Mouse (Mus musculus) neural tube, embryonic 13.5 days (tissue): ENCODE measurements around the gene Hmgcl. TPM values are rescaled to one million over a fixed set of nuclear protein-coding genes. Genes with fewer than 3 reads are reported as not detected.

Source experiments
- ATAC-seq: fragments of 200-750 bp; cut with Nextera tagmentation; 2 replicates; pipeline ENCODE4 v1.8.0; 2017; ENCODE audit warnings: low read depth, mild to moderate bottlenecking, moderate TSS enrichment, moderate library complexity
- H3K27ac ChIP-seq: fragments of 300-500 bp; sonication (generic); replicated peaks from 2 replicates; pipeline ENCODE4 v1.5.1; 2015; ENCODE audit warnings: moderate library complexity, mild to moderate bottlenecking, inconsistent platforms
- H3K27me3 ChIP-seq: fragments of 300-500 bp; sonication (generic); 2 replicates; pipeline ENCODE4 v1.6.1; 2015; ENCODE audit warnings: mild to moderate bottlenecking, inconsistent platforms
- H3K36me3 ChIP-seq: fragments of 300-500 bp; sonication (generic); 2 replicates; pipeline ENCODE4 v1.6.1; 2015; ENCODE audit warnings: mild to moderate bottlenecking, inconsistent platforms
- H3K4me1 ChIP-seq: fragments of 300-500 bp; sonication (generic); replicated peaks from 2 replicates; pipeline ENCODE4 v1.6.1; 2015; ENCODE audit warnings: inconsistent platforms
- H3K4me2 ChIP-seq: fragments of 300-500 bp; sonication (generic); 2 replicates; pipeline ENCODE4 v1.6.1; 2015; ENCODE audit warnings: inconsistent platforms, mild to moderate bottlenecking, moderate library complexity
- H3K4me3 ChIP-seq: fragments of 300-500 bp; sonication (generic); 2 replicates; pipeline ENCODE4 v1.5.1; 2015; ENCODE audit warnings: mild to moderate bottlenecking, inconsistent platforms
- H3K9ac ChIP-seq: fragments of 300-500 bp; sonication (generic); 2 replicates; pipeline ENCODE4 v1.6.1; 2015; ENCODE audit warnings: moderate library complexity, mild to moderate bottlenecking, inconsistent platforms
- H3K9me3 ChIP-seq: fragments of 300-500 bp; sonication (generic); 2 replicates; pipeline ENCODE4 v1.6.1; 2016; ENCODE audit warnings: inconsistent platforms
- WGBS: fragments of 180-500 bp; shearing (Covaris S2); methylation state at CpG from one replicate; pipeline ENCODE4 v1.1.7; 2015; 5-methylcytosine and 5-hydroxymethylcytosine counted together
- polyA plus RNA-seq: library from polyadenylated mRNA; unstranded; fragments of >200 nt; fragmentation: Nextera tagmentation; extraction: Ambion mirVana; gene quantifications from 2 replicates; pipeline ENCODE4 v1.2.1, GENCODE M21; 2015

The Hmgcl gene
- polyA plus RNA-seq, 1 experiment from 2014 or later: 59.6 TPM

DNA sequence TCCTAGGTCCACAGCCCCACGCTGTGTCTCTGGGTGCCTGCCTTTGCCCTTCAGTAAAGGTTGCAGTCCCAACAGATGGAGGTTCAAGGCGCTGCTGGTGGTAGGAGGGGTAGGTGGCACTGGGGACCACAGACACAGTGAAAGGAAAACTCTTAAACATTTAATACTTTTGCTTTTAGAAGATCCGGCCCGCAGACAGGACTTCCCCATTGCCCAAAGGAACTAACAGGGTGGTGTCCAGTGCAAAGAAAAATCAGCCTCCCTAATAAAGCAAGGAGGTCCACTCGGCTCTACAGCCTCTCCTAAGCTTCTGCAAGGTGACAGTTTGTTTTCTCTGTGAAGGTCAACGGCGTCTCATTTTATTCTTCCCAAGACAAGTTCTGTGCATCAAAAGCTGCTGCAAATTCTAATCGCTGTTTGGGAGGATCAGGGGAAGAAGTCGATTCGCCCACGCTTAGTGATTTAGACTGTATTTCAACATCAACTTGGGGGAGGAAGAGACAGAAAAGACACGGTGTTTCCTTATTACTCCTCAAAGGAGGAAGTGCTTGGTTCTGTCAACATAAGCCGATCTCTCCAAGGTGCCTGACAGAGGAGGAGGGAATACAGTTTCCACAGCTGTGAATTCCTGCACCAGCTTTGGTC, 27.5 kb upstream of the Hmgcl start:
- Histone ChIP-seq H3K4me1 (peaks cover 19% of the 10 kb centered on the region), H3K4me3 (no peak overlapping the region), H3K27ac (no peak overlapping the region), H3K4me2 (no peak overlapping the region), H3K36me3 (peaks cover 10% of the 10 kb centered on the region; the same call in 1 of the 2 replicates), H3K27me3 (no peaks in the 10 kb centered on the region), H3K9me3 (no peaks in the 10 kb centered on the region), H3K9ac (no peak overlapping the region)
- ATAC-seq: no peak
- WGBS: 89% methylated on average over 13 of the region's 13 CpGs

DNA sequence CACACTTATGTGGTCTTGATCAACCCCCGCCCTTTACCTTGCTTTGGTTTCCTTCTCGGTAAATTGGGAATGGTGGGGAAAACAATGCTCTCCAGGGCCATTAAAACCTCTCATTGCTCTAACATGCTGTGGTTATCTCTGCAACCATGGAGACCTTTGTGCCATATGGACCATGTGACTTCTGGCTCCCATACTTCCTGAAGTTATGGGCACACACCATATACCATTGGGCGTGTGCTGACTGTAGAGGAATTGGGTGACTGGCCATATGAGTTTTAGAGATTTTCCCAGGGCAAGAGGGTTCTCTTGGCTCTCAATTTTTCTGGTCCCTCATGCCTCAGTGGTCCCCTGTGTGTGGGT, 27.0 kb upstream of the Hmgcl start:
- Histone ChIP-seq H3K4me2 (no peak overlapping the region), H3K36me3 (peaks cover 10% of the 10 kb centered on the region; the same call in 1 of the 2 replicates), H3K9me3 (no peaks in the 10 kb centered on the region), H3K27me3 (no peaks in the 10 kb centered on the region), H3K27ac (no peak overlapping the region), H3K9ac (no peak overlapping the region), H3K4me1 (peaks cover 19% of the 10 kb centered on the region), H3K4me3 (no peak overlapping the region)
- ATAC-seq: no peak
- WGBS: 89% methylated on average over 3 of the region's 3 CpGs

DNA sequence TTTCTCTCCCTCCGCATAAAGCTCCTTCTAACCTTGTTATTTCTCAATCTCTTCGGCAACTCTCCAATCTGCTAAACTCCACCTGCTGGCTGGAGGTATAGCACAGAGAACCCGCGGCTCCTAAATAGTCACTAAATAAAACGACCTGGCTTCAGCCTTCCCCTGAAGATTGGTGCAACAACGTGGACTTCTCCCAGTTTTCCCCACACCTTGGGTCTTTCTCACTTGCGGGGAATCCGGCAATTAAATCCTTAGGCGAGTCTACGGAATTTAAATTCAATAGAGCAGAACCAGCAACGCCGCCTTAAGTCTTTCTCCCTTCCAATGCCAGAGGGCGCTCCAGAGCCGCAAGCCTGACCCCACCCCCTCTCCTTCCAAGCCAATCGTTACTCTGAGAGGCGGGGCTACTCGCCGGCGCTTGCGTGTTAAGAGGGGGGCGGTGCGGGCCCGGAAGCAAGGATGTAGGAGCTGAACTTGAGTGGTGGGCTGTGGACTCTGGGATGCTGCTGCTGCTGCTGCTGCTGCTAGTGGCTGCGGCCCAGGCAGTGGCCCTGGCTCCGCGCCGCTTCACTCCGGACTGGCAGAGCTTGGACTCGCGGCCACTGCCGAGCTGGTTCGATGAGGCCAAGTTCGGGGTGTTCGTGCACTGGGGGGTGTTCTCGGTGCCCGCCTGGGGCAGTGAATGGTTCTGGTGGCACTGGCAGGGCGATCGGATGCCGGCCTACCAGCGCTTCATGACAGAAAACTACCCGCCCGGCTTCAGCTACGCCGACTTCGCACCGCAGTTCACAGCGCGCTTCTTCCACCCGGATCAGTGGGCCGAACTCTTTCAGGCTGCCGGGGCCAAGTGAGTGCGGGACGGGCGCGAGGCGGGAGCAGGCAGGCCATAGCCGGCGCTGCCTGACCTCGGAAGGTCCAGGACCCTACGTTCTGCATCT, 25.7 kb upstream of the Hmgcl start, which contains the start of gene Fuca1:
Fuca1 (plus strand) TSS at position 432 of the 938 bp plus-strand sequence.
- Histone ChIP-seq H3K4me3 (peak within 1 kb of the TSS; percentile 61), H3K4me1 (peaks cover 19% of the 10 kb centered on the region), H3K4me2 (peak within 1 kb of the TSS; percentile 87), H3K9me3 (no peaks in the 10 kb centered on the region), H3K27ac (peak within 1 kb of the TSS; percentile 84), H3K27me3 (no peaks in the 10 kb centered on the region), H3K9ac (peak within 1 kb of the TSS; percentile 79), H3K36me3 (peaks cover 18% of the 10 kb centered on the region)
- 2% methylated on average over 60 of the region's 60 CpGs for WGBS
- ATAC-seq: peak; percentile 98

DNA sequence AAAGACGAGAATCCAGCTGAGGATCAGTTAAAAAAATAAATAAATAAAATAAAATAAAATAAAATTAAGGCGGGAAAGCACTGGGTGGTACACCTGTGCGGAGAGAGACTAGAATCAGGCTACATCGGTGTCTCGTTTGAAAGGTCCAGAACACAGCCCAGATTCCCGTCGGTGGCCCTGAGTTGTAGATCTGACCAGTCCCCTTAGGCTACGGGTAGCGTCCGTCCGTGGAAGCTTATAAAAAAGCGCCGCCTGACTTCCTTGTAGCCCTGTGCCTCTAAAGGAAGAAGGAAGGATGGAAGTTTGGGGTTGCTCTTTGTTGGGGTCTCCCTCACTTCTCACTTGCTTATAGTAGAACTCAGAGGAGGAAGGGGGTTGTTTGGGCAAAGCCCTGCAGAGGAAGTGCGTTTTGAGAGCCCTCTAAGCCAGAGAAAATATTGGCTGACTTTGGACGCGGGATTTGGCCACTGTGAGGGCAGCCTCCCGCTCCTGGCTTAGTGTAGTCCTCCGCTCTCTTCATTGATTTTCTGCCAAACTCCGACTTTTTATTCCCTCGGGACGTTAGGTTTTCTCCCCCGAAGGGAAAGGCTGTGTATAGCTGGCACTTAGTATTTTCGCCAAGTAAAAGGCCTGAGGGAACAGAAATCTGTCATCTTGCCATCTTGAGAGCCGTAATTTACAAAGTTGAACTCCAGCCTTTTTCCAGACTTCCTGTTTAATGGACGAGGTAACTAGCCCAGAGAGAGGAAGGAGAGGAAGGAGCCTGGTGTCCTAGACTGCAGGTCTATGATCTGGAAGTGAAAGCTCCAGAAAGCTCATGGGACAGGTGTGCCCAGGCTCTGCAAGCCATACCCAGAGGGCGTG, 24.8 kb upstream of the Hmgcl start:
- Histone ChIP-seq H3K4me2 (peak overlapping the region; percentile 87), H3K27ac (peak overlapping the region; percentile 84), H3K9me3 (no peaks in the 10 kb centered on the region), H3K4me3 (peak overlapping the region; percentile 61), H3K36me3 (peaks cover 28% of the 10 kb centered on the region), H3K9ac (peak overlapping the region; percentile 79), H3K4me1 (peaks cover 19% of the 10 kb centered on the region), H3K27me3 (no peaks in the 10 kb centered on the region)
- ATAC-seq: peak; percentile 54
- 7% methylated on average over 26 of the region's 26 CpGs for WGBS

DNA sequence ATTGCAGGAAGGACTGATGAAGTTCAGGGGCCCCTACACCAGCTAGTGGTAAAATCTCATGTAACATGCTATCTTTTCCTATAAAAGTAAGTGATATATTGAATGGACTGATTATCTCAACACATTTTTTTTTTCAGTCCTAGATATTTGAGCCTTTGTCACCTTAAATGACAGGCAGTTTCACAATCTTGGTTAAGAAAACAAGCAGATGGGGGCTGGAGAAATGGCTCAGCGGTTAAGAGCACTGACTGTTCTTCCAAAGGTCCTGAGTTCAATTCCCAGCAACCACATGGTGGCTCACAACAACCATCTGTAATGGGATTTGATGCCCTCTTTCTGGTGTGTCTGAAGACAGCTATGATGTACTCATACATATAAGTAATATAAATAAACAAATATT, 24.1 kb upstream of the Hmgcl start:
- Histone ChIP-seq H3K27me3 (no peaks in the 10 kb centered on the region), H3K9ac (peak overlapping the region; percentile 79), H3K27ac (no peak overlapping the region), H3K4me3 (peak overlapping the region; percentile 61), H3K36me3 (peaks cover 33% of the 10 kb centered on the region), H3K4me1 (peaks cover 19% of the 10 kb centered on the region), H3K4me2 (peak overlapping the region; percentile 87), H3K9me3 (no peaks in the 10 kb centered on the region)
- no peak for ATAC-seq
- 93% methylated on average over 1 of the region's 1 CpGs for WGBS

DNA sequence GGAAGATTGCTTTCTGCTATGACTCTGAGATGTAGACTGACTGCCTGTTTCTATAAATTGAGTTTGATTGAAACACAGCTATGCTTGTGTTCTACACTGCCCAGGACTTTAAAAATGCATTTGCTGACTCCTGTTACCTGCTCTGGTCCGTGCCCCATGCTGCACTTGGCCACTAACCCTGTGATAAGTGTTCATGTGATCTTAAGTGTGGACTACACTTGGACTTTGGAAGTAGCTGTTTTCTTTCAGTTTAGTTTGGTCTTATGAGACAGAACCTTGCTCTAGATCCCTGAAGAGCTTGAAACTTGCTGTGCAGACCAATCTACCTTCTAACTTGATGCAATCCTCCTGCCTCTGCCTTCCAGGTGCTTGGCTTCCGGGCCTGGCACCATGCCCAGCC, 21.8 kb upstream of the Hmgcl start:
- Histone ChIP-seq H3K4me1 (peaks cover 19% of the 10 kb centered on the region), H3K4me2 (no peak overlapping the region), H3K27ac (no peak overlapping the region), H3K27me3 (no peaks in the 10 kb centered on the region), H3K9ac (no peak overlapping the region), H3K36me3 (peaks cover 33% of the 10 kb centered on the region), H3K4me3 (no peak overlapping the region), H3K9me3 (no peaks in the 10 kb centered on the region)
- WGBS: 92% methylated on average over 2 of the region's 2 CpGs
- ATAC-seq: no peak

DNA sequence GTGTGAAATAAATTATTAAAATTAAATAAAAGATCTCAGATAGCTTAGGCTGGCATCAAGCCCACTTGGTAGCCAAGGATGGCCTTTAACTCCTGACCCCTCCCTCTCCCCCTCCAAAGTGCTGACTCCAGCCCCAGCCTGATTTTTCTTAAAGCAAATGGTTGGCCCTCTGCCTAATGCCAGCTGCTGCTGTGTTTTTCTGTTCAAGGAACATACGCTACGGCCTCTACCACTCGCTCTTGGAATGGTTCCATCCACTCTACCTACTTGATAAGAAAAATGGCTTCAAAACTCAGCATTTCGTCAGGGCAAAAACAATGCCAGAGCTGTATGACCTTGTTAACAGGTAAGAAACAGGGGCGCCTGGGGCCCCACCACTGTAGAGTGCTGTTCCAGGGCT, 20.9 kb upstream of the Hmgcl start:
- peaks cover 19% of the 10 kb centered on the region for H3K4me1 ChIP-seq
- no peaks in the 10 kb centered on the region for H3K9me3 ChIP-seq
- no peaks in the 10 kb centered on the region for H3K27me3 ChIP-seq
- WGBS: 90% methylated on average over 5 of the region's 5 CpGs
- H3K36me3 ChIP-seq: peaks cover 35% of the 10 kb centered on the region
- no peak for ATAC-seq
- H3K9ac ChIP-seq: no peak overlapping the region
- H3K4me3 ChIP-seq: no peak overlapping the region
- H3K27ac ChIP-seq: no peak overlapping the region
- H3K4me2 ChIP-seq: no peak overlapping the region

DNA sequence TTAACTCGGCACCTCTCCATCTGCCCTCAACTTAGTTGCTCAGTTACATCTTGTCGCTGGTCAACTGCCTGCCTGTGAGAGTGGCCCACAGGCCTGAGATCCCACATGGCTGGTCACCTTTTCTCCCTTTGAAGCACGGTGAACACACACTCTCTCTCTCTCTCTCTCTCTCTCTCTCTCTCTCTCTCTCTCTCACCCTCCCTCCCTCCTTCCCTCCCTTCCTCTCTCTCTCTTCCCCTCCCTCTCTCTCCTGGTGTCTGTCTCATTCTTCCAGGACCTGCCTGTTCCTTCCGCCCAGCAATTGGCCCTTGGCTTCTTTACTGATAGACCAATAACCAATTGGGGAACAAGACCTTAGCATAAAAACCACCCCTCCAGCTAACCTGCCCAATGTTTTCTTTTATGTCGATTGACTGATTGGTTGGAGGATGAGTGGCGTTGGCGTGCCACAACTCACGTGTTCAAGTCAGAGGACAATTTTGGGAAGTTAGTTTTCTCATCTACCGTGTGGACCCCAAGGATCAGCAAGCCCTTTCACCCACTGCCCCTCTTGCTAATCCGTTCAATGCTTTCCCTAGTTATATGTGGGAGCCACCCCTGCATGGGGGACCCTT, 19.9 kb upstream of the Hmgcl start:
- no peak overlapping the region for H3K27ac ChIP-seq
- H3K36me3 ChIP-seq: peaks cover 45% of the 10 kb centered on the region
- H3K4me2 ChIP-seq: no peak overlapping the region
- H3K4me3 ChIP-seq: no peak overlapping the region
- H3K9me3 ChIP-seq: no peaks in the 10 kb centered on the region
- ATAC-seq: no peak
- 90% methylated on average over 10 of the region's 10 CpGs for WGBS
- peaks cover 18% of the 10 kb centered on the region for H3K4me1 ChIP-seq
- no peak overlapping the region for H3K9ac ChIP-seq
- H3K27me3 ChIP-seq: no peaks in the 10 kb centered on the region

DNA sequence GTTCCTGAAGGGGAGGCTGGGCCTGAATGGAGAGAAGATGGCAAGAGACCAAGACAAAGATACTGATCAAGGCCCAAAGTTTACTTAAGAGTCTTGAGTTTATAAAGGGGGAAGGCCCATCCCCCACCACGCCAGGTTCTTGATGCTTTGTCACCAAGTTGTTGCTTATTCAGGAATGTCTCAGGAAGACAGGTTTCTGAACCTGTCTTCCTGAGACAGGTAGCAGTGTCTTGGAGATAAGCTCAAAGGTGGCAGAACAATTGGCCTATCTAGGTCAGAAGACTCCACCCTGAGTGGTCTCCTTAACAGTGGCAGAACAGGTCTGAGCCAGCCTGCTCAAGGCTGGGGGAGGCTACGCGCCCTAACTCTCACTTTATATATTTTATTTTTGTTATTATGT, 19.4 kb upstream of the Hmgcl start:
- peaks cover 12% of the 10 kb centered on the region for H3K4me1 ChIP-seq
- H3K36me3 ChIP-seq: peaks cover 48% of the 10 kb centered on the region
- H3K9ac ChIP-seq: no peak overlapping the region
- H3K27me3 ChIP-seq: no peaks in the 10 kb centered on the region
- ATAC-seq: no peak
- H3K27ac ChIP-seq: no peak overlapping the region
- H3K9me3 ChIP-seq: no peaks in the 10 kb centered on the region
- no peak overlapping the region for H3K4me3 ChIP-seq
- WGBS: 93% methylated on average over 3 of the region's 3 CpGs
- H3K4me2 ChIP-seq: no peak overlapping the region

DNA sequence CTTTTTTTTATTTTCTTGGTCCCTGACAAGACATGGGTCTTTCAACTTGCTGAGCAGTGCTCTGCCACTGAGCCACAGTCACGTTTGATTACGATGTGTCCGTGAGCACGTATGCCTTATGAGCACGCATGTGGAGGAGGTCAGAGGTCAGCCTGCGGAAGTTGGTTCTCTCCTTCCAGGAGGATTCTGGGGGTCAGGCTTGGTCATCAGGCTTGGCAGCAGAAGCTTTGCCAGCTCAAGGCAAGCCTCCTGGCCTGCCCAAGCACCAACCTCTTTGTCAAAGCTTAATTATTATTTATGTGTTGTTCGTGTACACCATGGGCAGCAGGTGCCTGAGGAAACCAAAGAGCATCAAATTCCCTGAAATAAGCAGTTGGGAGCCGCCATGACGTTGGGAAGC, 17.9 kb upstream of the Hmgcl start:
- no peaks in the 10 kb centered on the region for H3K27me3 ChIP-seq
- H3K4me1 ChIP-seq: no peaks in the 10 kb centered on the region
- peaks cover 50% of the 10 kb centered on the region for H3K36me3 ChIP-seq
- H3K4me2 ChIP-seq: no peak overlapping the region
- WGBS: 77% methylated on average over 9 of the region's 9 CpGs
- no peak overlapping the region for H3K27ac ChIP-seq
- no peak overlapping the region for H3K9ac ChIP-seq
- H3K9me3 ChIP-seq: no peaks in the 10 kb centered on the region
- ATAC-seq: no peak
- H3K4me3 ChIP-seq: no peak overlapping the region

DNA sequence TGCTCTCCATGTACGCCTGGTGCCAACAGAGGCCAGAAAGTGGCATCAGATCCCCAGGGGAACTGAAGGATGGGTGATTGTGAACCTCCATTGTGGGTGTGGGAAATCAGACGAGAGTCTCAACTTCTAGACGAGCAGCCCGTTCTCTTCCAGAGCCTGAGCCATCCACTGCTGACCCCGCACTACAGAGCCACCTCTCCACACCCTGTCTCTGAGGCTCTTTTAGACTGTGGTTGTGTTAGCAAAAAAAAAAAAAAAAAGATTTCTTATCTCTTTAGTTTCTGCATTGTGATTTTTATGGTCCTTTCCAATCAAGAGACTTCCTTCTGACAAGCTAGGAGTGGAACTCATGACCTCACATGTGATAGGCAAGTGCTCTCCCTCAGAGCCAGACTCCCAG, 16.8 kb upstream of the Hmgcl start:
- no peak overlapping the region for H3K4me3 ChIP-seq
- no peaks in the 10 kb centered on the region for H3K4me1 ChIP-seq
- peaks cover 56% of the 10 kb centered on the region for H3K36me3 ChIP-seq
- H3K27me3 ChIP-seq: no peaks in the 10 kb centered on the region
- 89% methylated on average over 5 of the region's 5 CpGs for WGBS
- H3K9ac ChIP-seq: no peak overlapping the region
- H3K4me2 ChIP-seq: no peak overlapping the region
- no peak overlapping the region for H3K27ac ChIP-seq
- no peaks in the 10 kb centered on the region for H3K9me3 ChIP-seq
- no peak for ATAC-seq
